Mouse (Mus musculus) liver, postnatal 0 days (tissue): ENCODE results near the gene Mb. TPM values are rescaled to one million over a fixed set of nuclear protein-coding genes. Genes with fewer than 3 reads are reported as not detected.
A peak's percentile ranks its signal among the peaks of the same experiment; 100 is the strongest.

ENCODE experiments used
- ATAC-seq: fragments of 200-750 bp; cut with Nextera tagmentation; 2 replicates; pipeline ENCODE4 v1.8.0; 2017; ENCODE audit warnings: mild to moderate bottlenecking, moderate library complexity
- DNase-seq: peaks from one replicate; pipeline ENCODE4 v3.0.0-alpha.2; 2016
- H3K27ac ChIP-seq: fragments of 300-500 bp; sonication (generic); 2 replicates; pipeline ENCODE4 v1.5.1; 2014; ENCODE audit warnings: antibody characterized with exemption, moderate library complexity, mild to moderate bottlenecking, low read depth
- H3K27me3 ChIP-seq: fragments of 300-500 bp; sonication (generic); 2 replicates; pipeline ENCODE4 v1.6.1; 2014; ENCODE audit warnings: low read length, control low read depth, mixed read lengths; ENCODE audit not compliant: insufficient read depth
- H3K36me3 ChIP-seq: fragments of 300-500 bp; sonication (generic); replicated peaks from 2 replicates; pipeline ENCODE4 v1.6.1; 2014; ENCODE audit warnings: mild to moderate bottlenecking, control low read depth, low read length, moderate library complexity, mixed read lengths; ENCODE audit not compliant: insufficient read depth
- H3K4me1 ChIP-seq: fragments of 300-500 bp; sonication (generic); 2 replicates; pipeline ENCODE4 v1.6.1; 2014; ENCODE audit warnings: antibody characterized with exemption, mild to moderate bottlenecking, control low read depth; ENCODE audit not compliant: insufficient read depth
- H3K4me2 ChIP-seq: fragments of 300-500 bp; sonication (generic); 2 replicates; pipeline ENCODE4 v1.6.1; 2014; ENCODE audit warnings: low read depth, mild to moderate bottlenecking, low read length, moderate library complexity, mixed read lengths
- H3K4me3 ChIP-seq: fragments of 300-500 bp; sonication (generic); 2 replicates; pipeline ENCODE4 v1.5.1; 2014; ENCODE audit warnings: low read depth, low read length
- H3K9ac ChIP-seq: fragments of 300-500 bp; sonication (generic); replicated peaks from 2 replicates; pipeline ENCODE4 v1.6.1; 2014; ENCODE audit warnings: mild to moderate bottlenecking, moderate library complexity
- H3K9me3 ChIP-seq: fragments of 300-500 bp; sonication (generic); 2 replicates; pipeline ENCODE4 v1.6.1; 2016; ENCODE audit warnings: mild to moderate bottlenecking, control low read depth, low read length, mixed read lengths
- CTCF ChIP-seq: sonication (generic); IDR thresholded peaks from 2 replicates; pipeline ENCODE4 v1.5.1; 2016; ENCODE audit warnings: antibody characterized with exemption, low read depth
- EP300 ChIP-seq: IDR thresholded peaks from 2 replicates; pipeline ENCODE4 v1.6.1; 2016; ENCODE audit warnings: antibody characterized with exemption, low read depth, mild to moderate bottlenecking
- WGBS: fragments of 180-500 bp; shearing (Covaris S2); extraction: QIAGEN DNeasy Blood & Tissue Kit; methylation state at CpG from one replicate; pipeline ENCODE4 v1.1.7; 2014; ENCODE audit not compliant: insufficient replicate concordance; 5-methylcytosine and 5-hydroxymethylcytosine counted together
- polyA plus RNA-seq: library from polyadenylated mRNA; unstranded; fragments of >200 nt; fragmentation: Nextera tagmentation; extraction: Ambion mirVana; gene quantifications from 2 replicates; pipeline ENCODE4 v1.2.1, GENCODE M21; 2015

Mb gene
- polyA plus RNA-seq, 1 experiment from 2014 or later = 0.15 TPM

DNA sequence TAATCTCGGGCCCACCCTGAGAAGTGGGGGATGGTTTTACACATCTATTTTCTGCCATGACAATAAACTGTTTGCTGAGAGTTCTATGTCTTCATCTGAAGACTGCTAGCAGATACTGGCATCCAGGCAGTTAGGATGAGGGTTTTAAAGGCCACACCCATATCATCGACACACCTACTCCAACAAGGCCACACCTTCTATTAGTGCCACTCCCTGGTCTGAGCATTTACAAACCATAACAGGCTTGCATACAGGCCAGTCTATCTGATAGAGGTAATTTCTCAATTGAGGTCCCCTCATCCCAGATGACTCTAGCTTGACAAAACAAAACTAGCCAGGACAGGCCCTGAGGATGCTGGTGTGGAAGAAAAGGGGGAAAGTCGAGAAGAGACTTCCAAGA lies 14.8 kb downstream of the Mb start:
- 62% methylated on average over 3 of the region's 3 CpGs for WGBS
- Histone ChIP-seq H3K9ac (no peak overlapping the region), H3K27ac (no peak overlapping the region), H3K27me3 (no peaks in the 10 kb centered on the region), H3K4me2 (no peak overlapping the region), H3K4me1 (no peaks in the 10 kb centered on the region), H3K9me3 (no peaks in the 10 kb centered on the region), H3K4me3 (no peak overlapping the region), H3K36me3 (no peaks in the 10 kb centered on the region)
- TF ChIP-seq CTCF = no peak
- no peak for TF ChIP-seq EP300
- ATAC-seq (no peak), DNase-seq (no peak)

DNA sequence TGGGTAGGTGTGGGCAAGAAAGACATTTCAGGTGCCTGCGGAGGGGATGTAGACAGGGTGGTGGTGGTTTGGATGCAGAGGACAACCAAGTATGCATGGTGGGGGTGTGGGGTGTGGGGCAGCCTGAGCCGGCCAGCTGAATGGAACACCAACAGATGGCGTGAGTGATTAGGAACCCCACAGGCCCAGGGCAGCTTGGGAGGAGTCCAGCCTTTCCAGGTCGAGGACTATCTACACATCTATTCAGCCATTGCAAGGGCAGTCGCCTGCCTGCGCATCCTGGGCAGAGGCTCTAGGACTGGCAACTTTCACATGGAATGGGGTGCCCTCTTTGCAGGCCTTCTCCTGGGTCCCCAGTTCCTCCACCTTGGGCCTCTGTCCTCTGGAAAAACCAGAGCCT lies 15.9 kb downstream of the Mb start:
- no peaks in the 10 kb centered on the region for H3K27me3 ChIP-seq
- no peak overlapping the region for H3K4me3 ChIP-seq
- H3K9ac ChIP-seq = no peak overlapping the region
- no peak overlapping the region for H3K4me2 ChIP-seq
- ATAC-seq = no peak
- H3K9me3 ChIP-seq = no peaks in the 10 kb centered on the region
- WGBS = 70% methylated on average over 6 of the region's 6 CpGs
- no peak overlapping the region for H3K27ac ChIP-seq
- TF ChIP-seq EP300 (no peak), CTCF (no peak)
- no peaks in the 10 kb centered on the region for H3K36me3 ChIP-seq
- no peak for DNase-seq
- H3K4me1 ChIP-seq = no peaks in the 10 kb centered on the region

DNA sequence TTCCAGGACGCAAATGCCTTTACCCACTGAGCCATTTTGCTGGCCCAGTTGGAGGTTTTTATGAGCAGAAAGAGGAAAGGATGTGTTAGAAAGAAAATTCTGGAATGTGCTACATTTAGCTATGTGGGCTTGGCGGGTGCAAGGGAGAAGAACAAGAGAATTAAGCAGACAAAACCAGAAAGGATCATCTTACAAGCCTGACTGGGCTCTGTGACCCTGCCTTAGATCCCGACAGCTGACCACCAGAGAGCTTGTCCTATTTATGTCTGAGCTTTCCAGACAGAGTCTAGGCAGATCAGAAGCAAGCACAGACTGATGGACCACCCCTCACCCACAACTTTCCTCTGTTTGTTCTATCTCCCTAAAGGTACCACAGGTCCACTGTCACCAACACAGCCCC lies 19.2 kb downstream of the Mb start:
- DNase-seq = no peak
- H3K4me2 ChIP-seq = no peak overlapping the region
- H3K9ac ChIP-seq = no peak overlapping the region
- H3K4me1 ChIP-seq = no peaks in the 10 kb centered on the region
- H3K27ac ChIP-seq = no peak overlapping the region
- no peaks in the 10 kb centered on the region for H3K27me3 ChIP-seq
- no peaks in the 10 kb centered on the region for H3K36me3 ChIP-seq
- H3K4me3 ChIP-seq = no peak overlapping the region
- 69% methylated on average over 3 of the region's 3 CpGs for WGBS
- ATAC-seq = no peak
- TF ChIP-seq EP300 = no peak
- no peak for TF ChIP-seq CTCF
- no peaks in the 10 kb centered on the region for H3K9me3 ChIP-seq

GRCm38 (mm10) chr15:77029331-77029991 lies 21.0 kb downstream of the Mb start:
- no peak overlapping the region for H3K4me2 ChIP-seq
- WGBS = 32% methylated on average over 7 of the region's 7 CpGs
- H3K4me3 ChIP-seq = no peak overlapping the region
- ATAC-seq (no peak), DNase-seq (peak; percentile 38)
- no peaks in the 10 kb centered on the region for H3K36me3 ChIP-seq
- no peaks in the 10 kb centered on the region for H3K27me3 ChIP-seq
- no peak overlapping the region for H3K27ac ChIP-seq
- H3K9me3 ChIP-seq = no peaks in the 10 kb centered on the region
- H3K4me1 ChIP-seq = no peaks in the 10 kb centered on the region
- TF ChIP-seq CTCF (peak; percentile 85), EP300 (no peak)
- H3K9ac ChIP-seq = no peak overlapping the region

- H3K4me3 ChIP-seq = no peak overlapping the region
- no peaks in the 10 kb centered on the region for H3K9me3 ChIP-seq
- no peak for TF ChIP-seq CTCF
- TF ChIP-seq EP300 = no peak
- H3K9ac ChIP-seq = no peak overlapping the region
- H3K27ac ChIP-seq = no peak overlapping the region
- DNase-seq (no peak), ATAC-seq (no peak)
- H3K27me3 ChIP-seq = no peaks in the 10 kb centered on the region
- H3K4me1 ChIP-seq = no peaks in the 10 kb centered on the region
- H3K36me3 ChIP-seq = no peaks in the 10 kb centered on the region
- H3K4me2 ChIP-seq = no peak overlapping the region
- 73% methylated on average over 6 of the region's 6 CpGs for WGBS
Measured at GRCm38 (mm10) chr15:77027675-77028074, 22.8 kb downstream of the Mb start.

DNA sequence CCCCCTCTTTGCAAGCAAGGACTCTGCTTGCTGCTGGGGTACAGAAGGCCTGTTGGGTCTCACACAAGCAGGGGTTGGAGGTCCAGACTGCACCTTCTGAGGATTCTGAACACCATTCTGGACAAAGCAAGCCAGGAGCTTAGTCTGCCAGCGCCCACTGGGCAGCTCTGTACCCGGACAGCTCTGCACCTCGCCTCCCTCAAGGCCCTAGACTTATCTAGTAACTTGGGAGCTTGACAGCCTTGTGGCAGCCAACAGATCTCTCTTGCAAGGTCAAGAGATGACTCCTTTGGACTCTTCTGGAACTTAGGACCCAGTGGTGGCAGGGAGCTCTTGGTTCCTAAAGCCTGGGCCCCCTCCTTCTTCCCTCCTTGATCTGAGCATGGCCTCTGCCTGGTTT lies 23.4 kb downstream of the Mb start:
- DNase-seq = no peak
- no peaks in the 10 kb centered on the region for H3K36me3 ChIP-seq

More for the DNA sequence above, 23.4 kb downstream of the Mb start:
- Histone ChIP-seq H3K9me3 (no peaks in the 10 kb centered on the region), H3K4me2 (no peak overlapping the region), H3K4me3 (no peak overlapping the region), H3K9ac (no peak overlapping the region), H3K27ac (no peak overlapping the region), H3K27me3 (no peaks in the 10 kb centered on the region), H3K4me1 (no peaks in the 10 kb centered on the region)
- TF ChIP-seq CTCF = no peak
- no peak for TF ChIP-seq EP300
- ATAC-seq = no peak
- WGBS = 84% methylated on average over 3 of the region's 3 CpGs
